Mouse (Mus musculus) left cerebral cortex, postnatal 4 days (tissue): ENCODE measurements around the gene AI661453. TPM values are rescaled to one million over a fixed set of nuclear protein-coding genes. Genes with fewer than 3 reads are reported as not detected.
"Not testable (repeated sequence)": the region's sequence is repeated elsewhere in the genome, so short reads cannot be mapped to it uniquely, and the experiment has no call there.

Experiments
- DNase-seq: peaks from one replicate; pipeline ENCODE4 v3.0.0-alpha.2; 2022
- intact Hi-C: fragments of 180-260 bp; cut with DNase I; formaldehyde crosslinking; loops from one replicate; pipeline ENCODE4 v1.15.1; 2025
- total RNA-seq, 2 experiments: library from RNA; stranded (reverse); gene quantifications; 2 replicates each; pipeline ENCODE4 v1.2.3; 2021

Gene AI661453
- total RNA-seq = under 1 TPM; 0.48 to 0.54 TPM

- DNase-seq = no peak
- intact Hi-C loops = no loop called here
These were observed at the start of gene AI661453 for GRCm38 (mm10) chr17:47436156-47436906. AI661453 (plus strand) TSS chr17:47436615.

- DNase-seq = peak; percentile 52
- intact Hi-C loops = loop anchor here (10.0 kb wide), 1 partner anchor 218 kb away; no protein-coding TSS in a partner anchor
These were observed 49.8 kb upstream of the AI661453 start for GRCm38 (mm10) chr17:47386649-47387048.

GRCm38 (mm10) chr17:47394223-47394869 is 42.1 kb upstream of the AI661453 start:
- no peak for DNase-seq
- intact Hi-C loops = no loop called here

GRCm38 (mm10) chr17:47395376-47395913 is 41.0 kb upstream of the AI661453 start:
- DNase-seq = peak; percentile 30
- intact Hi-C loops = no loop called here

GRCm38 (mm10) chr17:47399091-47399490 is 37.3 kb upstream of the AI661453 start:
- intact Hi-C loops = no loop called here
- no peak for DNase-seq

- DNase-seq = no peak
- intact Hi-C loops = no loop called here
These were observed 36.0 kb upstream of the AI661453 start, which contains the start of gene Guca1a for GRCm38 (mm10) chr17:47400451-47400850. Guca1a (minus strand) TSS chr17:47400584.

- intact Hi-C loops = no loop called here
- no peak for DNase-seq
These were observed 28.5 kb upstream of the AI661453 start for GRCm38 (mm10) chr17:47407717-47408557.

GRCm38 (mm10) chr17:47408558-47408898 is 27.9 kb upstream of the AI661453 start:
- DNase-seq = peak; percentile 65
- intact Hi-C loops = no loop called here

GRCm38 (mm10) chr17:47409897-47410861 is 26.2 kb upstream of the AI661453 start:
- DNase-seq, intact Hi-C loops: not testable (repeated sequence)

GRCm38 (mm10) chr17:47420195-47420594 is 16.2 kb upstream of the AI661453 start:
- intact Hi-C loops = no loop called here
- DNase-seq = no peak

GRCm38 (mm10) chr17:47421566-47421965 is 14.8 kb upstream of the AI661453 start:
- DNase-seq = no peak
- intact Hi-C loops = no loop called here

- intact Hi-C loops, DNase-seq: not testable (repeated sequence)
These were observed 13.8 kb upstream of the AI661453 start for GRCm38 (mm10) chr17:47422616-47423015.

- intact Hi-C loops = no loop called here
- DNase-seq = no peak
These were observed 12.2 kb upstream of the AI661453 start for GRCm38 (mm10) chr17:47424186-47424585.

GRCm38 (mm10) chr17:47427316-47427715 is 9.1 kb upstream of the AI661453 start:
- no peak for DNase-seq
- intact Hi-C loops = no loop called here

GRCm38 (mm10) chr17:47428831-47429304 is 7.5 kb upstream of the AI661453 start:
- no peak for DNase-seq
- intact Hi-C loops = no loop called here

GRCm38 (mm10) chr17:47430815-47431214 is 5.6 kb upstream of the AI661453 start:
- intact Hi-C loops = no loop called here

GRCm38 (mm10) chr17:47436907-47437547 is 612 bp downstream of the AI661453 start, which contains the start of gene 1700001C19Rik:
1700001C19Rik (minus strand) TSS chr17:47437376.
- intact Hi-C loops = no loop called here

More at GRCm38 (mm10) chr17:47430815-47431214, 5.6 kb upstream of the AI661453 start:
- no peak for DNase-seq

GRCm38 (mm10) chr17:47438611-47439010 is 2.2 kb downstream of the AI661453 start:
- intact Hi-C loops = no loop called here
- DNase-seq = no peak

More at GRCm38 (mm10) chr17:47436907-47437547, 612 bp downstream of the AI661453 start, which contains the start of gene 1700001C19Rik:
- no peak for DNase-seq
